Mouse (Mus musculus) erythroblast, adult 5-6 weeks (primary cell): ENCODE results near the gene Zfp882. TPM values are rescaled to one million over a fixed set of nuclear protein-coding genes. Genes with fewer than 3 reads are reported as not detected.
"Not testable (repeated sequence)": the region's sequence is repeated elsewhere in the genome, so short reads cannot be mapped to it uniquely, and the experiment has no call there.

Source experiments
- ATAC-seq: replicated peaks from 2 replicates; pipeline ENCODE4 v1.8.0; 2016; ENCODE audit warnings: moderate number of reproducible peaks, mild to moderate bottlenecking, moderate TSS enrichment, inconsistent platforms; ENCODE audit not compliant: poor library complexity, low FRiP score, severe bottlenecking
- total RNA-seq, 2 experiments: library from RNA; stranded (forward) in 1 of 2; stranded (reverse) in 1 of 2; fragments of 150-400 nt in 1 of 2; fragments of 200-764, 138-1000 nt in 1 of 2; gene quantifications; 2 replicates each; pipeline versions ENCODE4 v1.2.3 to v1.2.4; 2015 to 2017; ENCODE audit warnings: low replicate concordance in 2 of 2

The Zfp882 gene
- total RNA-seq, 2 experiments from 2014 or later = 2.0 TPM; not detected in 1

GRCm38 (mm10) chr8:71951436-71952161 lies 43.2 kb downstream of the Zfp882 start:
- no peak for ATAC-seq

GRCm38 (mm10) chr8:71952489-71952888 lies 44.1 kb downstream of the Zfp882 start:
- ATAC-seq = no peak

- not testable (repeated sequence) for ATAC-seq
Measured at GRCm38 (mm10) chr8:71952961-71953700, 44.7 kb downstream of the Zfp882 start.

- no peak for ATAC-seq
Measured at GRCm38 (mm10) chr8:71954666-71955065, 46.3 kb downstream of the Zfp882 start.

- no peak for ATAC-seq
Measured at GRCm38 (mm10) chr8:71960483-71960882, 52.1 kb downstream of the Zfp882 start.

GRCm38 (mm10) chr8:71961796-71962195 lies 53.4 kb downstream of the Zfp882 start:
- no peak for ATAC-seq

- ATAC-seq = no peak
Measured at GRCm38 (mm10) chr8:71964051-71964450, 55.6 kb downstream of the Zfp882 start.

GRCm38 (mm10) chr8:71965166-71965565 lies 56.8 kb downstream of the Zfp882 start:
- ATAC-seq = no peak

Other genes with a start within 250 kb of the Zfp882 start
- gene Unc13a, start 236.9 kb upstream of the Zfp882 start, total RNA-seq (2015; ENCODE audit: low replicate concordance) = not detected in 2 replicates
- gene Unc13a, start 236.9 kb upstream of the Zfp882 start, total RNA-seq (2017; ENCODE audit: low replicate concordance) = 0.17 and 2.4 TPM in 2 replicates
- 1.2 and 1.9 TPM in 2 replicates for gene Jak3, start 232.3 kb upstream of the Zfp882 start, total RNA-seq (2015; ENCODE audit: low replicate concordance)
- gene Jak3, start 232.3 kb upstream of the Zfp882 start, total RNA-seq (2017; ENCODE audit: low replicate concordance) = 0.43 and 1.4 TPM in 2 replicates
- 8.5 TPM in 1 of 2 replicates, not detected in the other for gene Insl3, start 219.4 kb upstream of the Zfp882 start, total RNA-seq (2015; ENCODE audit: low replicate concordance)
- gene Insl3, start 219.4 kb upstream of the Zfp882 start, total RNA-seq (2017; ENCODE audit: low replicate concordance) = not detected in 2 replicates
- gene B3gnt3, start 206.8 kb upstream of the Zfp882 start, total RNA-seq (2015; ENCODE audit: low replicate concordance) = 6.1 and 16.5 TPM in 2 replicates
- 11.2 and 12.9 TPM in 2 replicates for gene B3gnt3, start 206.8 kb upstream of the Zfp882 start, total RNA-seq (2017; ENCODE audit: low replicate concordance)
- 20.2 and 26.5 TPM in 2 replicates for gene Fcho1, start 182.9 kb upstream of the Zfp882 start, total RNA-seq (2015; ENCODE audit: low replicate concordance)
- 44.8 and 52.8 TPM in 2 replicates for gene Fcho1, start 182.9 kb upstream of the Zfp882 start, total RNA-seq (2017; ENCODE audit: low replicate concordance)
- 1.3 and 2.9 TPM in 2 replicates for gene Zfp709, start 26.6 kb upstream of the Zfp882 start, total RNA-seq (2015; ENCODE audit: low replicate concordance)
- gene Zfp709, start 26.6 kb upstream of the Zfp882 start, total RNA-seq (2017; ENCODE audit: low replicate concordance) = 1.3 and 2.5 TPM in 2 replicates
- 9.2 and 10.4 TPM in 2 replicates for gene Zfp617, start within 50 bp of the Zfp882 start, total RNA-seq (2015; ENCODE audit: low replicate concordance)
- gene Zfp617, start within 50 bp of the Zfp882 start, total RNA-seq (2017; ENCODE audit: low replicate concordance) = 5.5 and 6.8 TPM in 2 replicates
- 11.7 and 15.8 TPM in 2 replicates for gene Zfp961, start 42.4 kb downstream of the Zfp882 start, total RNA-seq (2015; ENCODE audit: low replicate concordance)
- 8.6 and 9.1 TPM in 2 replicates for gene Zfp961, start 42.4 kb downstream of the Zfp882 start, total RNA-seq (2017; ENCODE audit: low replicate concordance)
- gene Cyp4f18, start 101.0 kb downstream of the Zfp882 start, total RNA-seq (2015; ENCODE audit: low replicate concordance) = 15.3 and 25.2 TPM in 2 replicates
- gene Cyp4f18, start 101.0 kb downstream of the Zfp882 start, total RNA-seq (2017; ENCODE audit: low replicate concordance) = 7.7 and 10.3 TPM in 2 replicates
- not detected in 2 replicates for gene Olfr372, start 132.6 kb downstream of the Zfp882 start, total RNA-seq (2015; ENCODE audit: low replicate concordance)
- not detected in 2 replicates for gene Olfr372, start 132.6 kb downstream of the Zfp882 start, total RNA-seq (2017; ENCODE audit: low replicate concordance)
- gene Olfr373, start 174.6 kb downstream of the Zfp882 start, total RNA-seq (2015; ENCODE audit: low replicate concordance) = not detected in 2 replicates
- not detected in 2 replicates for gene Olfr373, start 174.6 kb downstream of the Zfp882 start, total RNA-seq (2017; ENCODE audit: low replicate concordance)
- not detected in 2 replicates for gene Olfr374, start 198.4 kb downstream of the Zfp882 start, total RNA-seq (2015; ENCODE audit: low replicate concordance)
- 0.14 TPM in 1 of 2 replicates, not detected in the other for gene Olfr374, start 198.4 kb downstream of the Zfp882 start, total RNA-seq (2017; ENCODE audit: low replicate concordance)
- 22.5 and 25.9 TPM in 2 replicates for gene Tpm4, start 226.4 kb downstream of the Zfp882 start, total RNA-seq (2015; ENCODE audit: low replicate concordance)
- 27.3 and 27.9 TPM in 2 replicates for gene Tpm4, start 226.4 kb downstream of the Zfp882 start, total RNA-seq (2017; ENCODE audit: low replicate concordance)